Mouse (Mus musculus) heart, postnatal 10 days (tissue): ENCODE results near the gene Map4. TPM values are rescaled to one million over a fixed set of nuclear protein-coding genes. Genes with fewer than 3 reads are reported as not detected.
A peak's percentile ranks its signal among the peaks of the same experiment; 100 is the strongest.
"Not testable (repeated sequence)": the region's sequence is repeated elsewhere in the genome, so short reads cannot be mapped to it uniquely, and the experiment has no call there.

Source experiments
- DNase-seq, 2 experiments: peaks; one replicate each; pipeline ENCODE4 v3.0.0; 2021
- intact Hi-C: fragments of 180-260 bp; cut with DNase I; formaldehyde crosslinking; loops from one replicate; pipeline ENCODE4 v1.15.1; 2025
- total RNA-seq, 2 experiments: library from RNA; stranded (reverse); gene quantifications; 2 replicates each; pipeline ENCODE4 v1.2.3; 2021

Gene Map4
- total RNA-seq, 2 experiments from 2014 or later, result 294 to 310 TPM

DNA sequence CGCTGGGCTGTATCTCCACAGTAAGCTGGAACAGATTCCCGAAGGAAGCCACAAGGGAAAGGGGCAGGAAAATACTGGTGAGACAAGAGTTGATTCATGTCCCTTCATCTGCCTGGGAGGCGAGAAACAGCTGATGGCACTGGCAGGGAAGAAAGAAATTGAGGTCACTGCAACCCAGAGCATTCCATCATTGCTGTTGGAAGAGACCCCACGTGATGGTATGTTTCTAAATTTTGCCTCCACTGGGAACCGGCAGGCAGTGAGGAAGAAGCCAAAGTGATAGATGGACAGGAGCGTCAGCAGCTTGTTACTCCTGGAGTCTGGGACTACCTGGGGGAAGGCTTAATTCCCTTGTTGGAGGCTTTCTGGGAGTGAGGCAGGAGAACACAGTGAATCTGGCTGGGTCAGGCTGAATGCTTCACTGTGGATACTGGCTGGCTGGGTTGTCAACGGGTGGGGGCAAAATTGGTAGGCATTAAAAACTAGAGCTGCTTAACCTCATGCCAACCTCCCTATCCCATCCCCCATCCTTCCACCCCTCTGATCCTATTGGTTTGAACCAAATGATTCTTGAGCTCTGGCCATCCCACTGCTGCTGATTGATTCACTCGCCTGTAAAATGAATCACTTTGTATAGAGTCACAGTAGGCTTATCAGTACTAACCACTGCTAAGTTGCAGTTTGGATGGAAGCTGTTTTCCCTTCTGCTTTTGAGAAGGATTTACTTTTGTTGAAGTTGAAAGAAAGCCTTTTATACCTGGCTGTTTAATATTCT, 122.2 kb downstream of the Map4 start:
- intact Hi-C loops, result no loop called here

DNA sequence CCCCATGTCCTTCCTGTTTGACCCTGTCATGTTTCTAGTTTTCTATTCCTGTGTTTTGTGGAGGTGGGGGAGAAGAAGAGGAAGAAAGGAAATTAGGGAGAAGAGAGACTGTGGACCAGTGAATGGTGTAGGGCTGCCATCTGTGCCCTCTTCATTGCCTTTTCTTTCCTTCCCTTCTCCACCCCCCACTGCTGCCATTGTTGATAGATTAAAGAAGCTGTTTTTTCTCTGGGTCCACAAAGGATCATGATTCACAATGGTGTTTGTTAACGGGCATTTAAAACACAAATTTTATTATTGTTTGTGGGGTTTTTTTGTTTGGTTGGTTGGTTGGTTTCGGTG, 122.8 kb downstream of the Map4 start:
- no peak for DNase-seq
- intact Hi-C loops, result no loop called here

More for the DNA sequence above, 122.2 kb downstream of the Map4 start:
- peak; percentile 54 to 66 for DNase-seq

DNA sequence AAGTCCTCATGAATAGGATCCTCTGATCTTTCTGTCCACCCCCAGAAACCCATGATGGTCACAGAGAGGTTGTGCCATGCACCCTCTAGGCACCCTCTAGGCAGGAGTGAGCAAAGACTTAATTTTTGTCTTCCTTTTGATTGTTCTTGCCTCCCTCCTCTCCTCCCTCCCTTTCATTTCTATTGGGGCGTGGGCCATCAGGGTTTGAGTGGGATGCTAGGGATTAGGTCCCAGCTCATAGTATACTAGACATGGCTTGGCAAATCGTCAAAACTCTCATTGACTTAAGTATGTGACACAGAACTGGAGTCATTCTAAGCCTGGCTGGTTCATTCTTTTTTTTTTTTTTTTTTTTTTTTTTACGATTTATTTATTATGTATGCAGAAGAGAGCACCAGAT, 123.5 kb downstream of the Map4 start:
- intact Hi-C loops, result no loop called here
- DNase-seq, result no peak

DNA sequence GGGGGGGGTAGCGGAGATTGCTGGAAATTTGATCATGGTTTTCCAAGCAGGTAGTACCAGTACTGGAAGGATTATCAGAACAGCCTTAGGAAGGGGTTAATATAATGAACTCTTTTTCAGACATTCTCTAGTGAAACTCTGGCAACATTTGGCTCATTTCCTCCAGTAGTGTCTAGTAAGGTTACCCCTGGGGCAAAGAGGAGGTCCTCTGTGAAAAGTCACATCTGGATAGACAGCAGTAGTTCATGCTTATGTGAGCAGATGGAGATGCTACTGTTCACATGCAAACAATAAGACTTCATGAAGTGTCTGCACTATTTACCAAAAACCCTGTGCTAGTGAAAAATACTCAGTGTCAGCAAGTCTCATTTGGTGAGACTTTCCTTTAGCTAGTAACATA, 125.9 kb downstream of the Map4 start:
- intact Hi-C loops, result loop anchor here (2.0 kb wide), 1 partner anchor 14 kb away; no protein-coding TSS in a partner anchor
- no peak for DNase-seq

DNA sequence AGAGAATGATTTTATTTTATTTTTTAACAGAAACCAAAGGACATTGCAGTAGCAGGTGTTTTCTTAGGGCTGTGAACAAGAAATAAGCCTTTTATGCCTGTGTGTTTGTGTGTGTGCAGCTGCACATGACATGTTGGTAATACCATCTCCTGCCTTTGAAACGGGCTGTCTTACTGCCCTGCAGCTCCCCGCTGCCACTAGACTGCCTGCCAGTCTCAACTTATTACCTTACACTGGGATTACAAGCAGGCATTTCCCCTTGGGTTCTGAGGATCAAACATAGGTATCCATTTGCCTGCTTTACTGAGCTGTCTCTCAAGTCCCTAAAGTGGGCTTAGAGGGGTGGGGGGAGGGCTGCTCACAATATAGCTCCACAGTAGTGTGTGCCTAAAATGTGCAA, 129.5 kb downstream of the Map4 start:
- intact Hi-C loops, result no loop called here
- DNase-seq, result no peak

DNA sequence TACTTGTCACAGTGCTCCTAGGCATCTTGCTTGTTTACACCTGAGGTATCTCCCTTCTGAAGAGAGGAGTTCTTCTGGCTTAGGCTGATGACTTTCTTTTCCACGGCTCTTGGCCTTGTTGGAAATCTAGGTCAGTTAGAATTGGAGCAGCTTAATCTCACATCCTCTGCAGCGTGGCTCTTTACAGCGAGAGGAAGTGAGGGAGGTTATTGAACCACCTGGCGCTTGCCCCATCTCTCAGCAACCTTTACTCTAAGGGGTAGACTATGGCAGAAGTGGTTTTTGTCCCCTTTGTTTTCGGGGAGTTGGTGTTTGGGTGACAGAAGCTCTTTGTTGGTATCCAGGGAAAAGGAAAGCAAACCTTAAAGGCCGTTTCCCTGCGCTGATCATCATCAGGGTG, 131.1 kb downstream of the Map4 start:
- intact Hi-C loops, result no loop called here
- DNase-seq, result no peak

DNA sequence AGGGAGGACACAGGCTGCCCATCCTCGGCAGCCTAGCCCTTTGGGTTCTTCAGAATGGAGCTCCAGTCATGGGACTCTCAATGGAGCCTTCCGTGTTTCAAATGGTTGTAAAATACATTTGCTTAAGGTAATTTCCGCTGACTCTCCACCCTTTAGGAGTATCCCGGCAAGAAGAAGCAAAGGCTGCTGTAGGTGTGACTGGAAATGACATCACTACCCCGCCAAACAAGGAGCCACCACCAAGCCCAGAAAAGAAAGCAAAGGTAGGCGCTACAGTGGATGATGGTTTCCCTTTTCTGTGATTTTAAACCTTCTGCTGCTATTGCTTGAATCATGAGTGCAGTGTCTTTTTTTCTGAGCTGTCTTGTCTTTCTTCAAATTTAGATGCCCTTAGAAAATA, 131.6 kb downstream of the Map4 start:
- DNase-seq, result no peak
- intact Hi-C loops, result no loop called here

DNA sequence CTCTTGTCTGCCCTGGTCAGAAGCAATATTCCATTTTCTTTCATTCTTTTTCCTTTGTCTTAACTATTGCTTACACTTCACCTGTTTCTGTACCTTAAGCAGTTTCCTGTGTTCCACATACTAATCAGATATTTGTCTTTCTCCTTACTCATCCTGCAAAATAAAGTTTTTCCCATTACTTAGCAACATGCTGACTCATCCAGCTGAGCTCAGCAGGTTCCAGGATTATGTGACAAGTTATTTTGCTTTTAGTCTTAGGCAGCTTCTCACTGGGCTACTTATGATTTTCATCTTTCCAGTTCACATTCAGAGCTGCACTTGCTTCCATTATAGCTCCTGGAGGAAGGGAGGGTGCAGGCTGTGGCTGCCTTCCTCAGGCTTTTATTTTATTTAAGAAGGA, 133.4 kb downstream of the Map4 start:
- DNase-seq, result no peak
- intact Hi-C loops, result no loop called here

DNA sequence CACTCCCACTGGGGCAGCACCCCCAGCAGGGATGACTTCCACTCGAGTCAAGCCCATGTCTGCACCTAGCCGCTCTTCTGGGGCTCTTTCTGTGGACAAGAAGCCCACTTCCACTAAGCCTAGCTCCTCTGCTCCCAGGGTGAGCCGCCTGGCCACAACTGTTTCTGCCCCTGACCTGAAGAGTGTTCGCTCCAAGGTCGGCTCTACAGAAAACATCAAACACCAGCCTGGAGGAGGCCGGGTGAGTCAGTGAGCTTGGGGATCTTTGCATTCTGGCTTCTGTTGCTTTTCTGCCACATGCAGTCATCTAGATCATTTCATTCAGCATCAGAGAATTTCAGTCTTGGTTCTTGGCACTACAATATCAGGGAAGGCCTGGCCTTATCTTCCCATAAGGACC, 137.5 kb downstream of the Map4 start:
- no peak for DNase-seq
- intact Hi-C loops, result no loop called here

DNA sequence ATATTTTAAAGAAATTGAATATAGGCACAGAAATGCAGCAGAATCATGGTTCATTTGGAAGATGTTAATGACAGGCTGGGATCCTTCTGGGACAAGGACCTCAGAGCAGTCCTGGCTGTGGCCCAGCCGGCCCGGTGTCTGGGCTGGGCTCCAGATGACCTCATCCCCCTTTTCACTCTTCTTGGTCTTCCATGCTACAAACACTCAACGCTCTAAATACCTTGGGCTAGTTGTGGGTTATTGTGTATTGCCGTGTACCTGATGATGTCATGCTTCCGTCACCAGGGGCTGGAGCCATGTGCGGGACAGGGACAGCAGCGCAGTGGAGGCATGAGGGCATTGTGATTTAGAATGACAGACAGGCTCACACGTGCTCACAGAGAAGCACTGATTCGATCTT, 139.1 kb downstream of the Map4 start:
- DNase-seq, result peak; percentile 87 to 89
- intact Hi-C loops, result loop anchor here (2.0 to 5.0 kb wide), 2 partner anchors 86 to 138 kb away; partner anchors contain the start of gene Map4

DNA sequence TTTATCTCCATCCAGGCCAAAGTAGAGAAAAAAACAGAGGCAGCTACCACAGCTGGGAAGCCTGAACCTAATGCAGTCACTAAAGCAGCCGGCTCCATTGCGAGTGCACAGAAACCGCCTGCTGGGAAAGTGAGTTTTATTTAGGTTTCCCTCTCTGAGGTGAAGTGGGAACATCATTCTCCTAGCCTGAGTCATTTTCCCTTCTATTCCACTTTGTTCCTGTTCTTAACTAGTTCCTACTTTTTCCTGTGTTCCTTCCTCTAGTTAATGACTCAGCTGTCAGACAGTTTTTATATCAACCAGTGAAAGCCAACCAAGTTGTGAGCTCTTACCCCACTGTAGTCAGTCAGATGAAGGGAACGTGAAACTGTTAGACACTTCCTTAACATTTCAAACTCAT, 139.8 kb downstream of the Map4 start:
- DNase-seq, result no peak
- intact Hi-C loops, result loop anchor here (2.0 to 5.0 kb wide), 2 partner anchors 86 to 139 kb away; partner anchors contain the start of gene Map4

DNA sequence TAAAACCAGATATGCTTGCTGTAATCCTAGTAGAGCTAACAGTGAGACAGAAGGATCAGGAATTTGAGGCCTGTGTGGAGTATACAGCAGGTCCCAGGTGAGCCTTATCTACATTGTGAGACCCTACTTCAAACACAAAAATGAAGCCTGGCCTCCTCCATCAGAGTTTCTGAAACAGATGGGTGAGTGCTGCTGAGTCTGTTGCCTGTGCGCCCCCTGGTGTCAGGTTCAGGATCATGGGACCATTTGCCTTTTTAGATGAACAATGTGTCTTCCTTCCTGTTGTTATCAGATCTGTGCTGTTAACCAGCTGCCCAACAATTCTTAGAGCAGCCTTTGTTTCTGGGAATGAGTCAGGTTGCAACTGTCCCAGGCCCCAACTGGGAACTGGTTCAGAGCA, 140.6 kb downstream of the Map4 start:
- peak; percentile 77 to 86 for DNase-seq
- intact Hi-C loops, result loop anchor here (1.0 to 5.0 kb wide), 3 partner anchors 87 to 178 kb away; partner anchors contain the start of gene Map4

DNA sequence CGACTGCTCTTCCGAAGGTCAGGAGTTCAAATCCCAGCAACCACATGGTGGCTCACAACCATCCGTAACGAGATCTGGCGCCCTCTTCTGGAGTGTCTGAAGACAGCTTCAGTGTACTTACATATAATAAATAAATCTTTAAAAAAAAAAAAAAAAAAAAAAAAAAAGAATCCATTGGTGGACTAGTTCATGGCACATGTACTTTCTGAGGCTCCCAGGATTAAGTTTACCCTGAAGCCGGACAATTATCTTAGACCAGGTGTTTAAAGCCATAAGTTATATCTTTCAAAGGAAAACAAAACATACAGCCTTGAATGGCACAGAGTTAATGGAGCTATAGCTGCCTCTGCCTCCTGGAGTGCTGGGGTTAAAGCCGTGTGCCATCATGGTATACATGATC, 145.2 kb downstream of the Map4 start:
- intact Hi-C loops, DNase-seq: not testable (repeated sequence)

DNA sequence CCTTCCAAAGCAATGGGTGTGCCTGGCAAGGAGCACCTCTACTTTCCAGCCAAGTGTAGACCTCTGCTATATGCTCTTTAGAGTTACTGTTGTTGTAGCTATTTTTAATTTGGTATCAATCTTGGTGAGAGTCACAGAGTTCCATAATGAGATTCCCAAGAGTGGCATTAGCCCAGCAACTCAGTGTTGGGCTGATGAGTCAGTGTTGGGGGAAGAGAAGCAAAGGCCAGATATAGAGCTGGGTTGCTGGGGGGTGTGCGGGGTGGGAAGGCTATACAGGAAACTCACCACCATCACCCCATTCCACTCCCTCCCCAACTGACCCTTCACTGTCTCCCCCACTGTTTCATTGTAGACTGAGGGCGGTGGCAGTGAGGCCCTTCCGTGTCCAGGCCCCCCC, 149.8 kb downstream of the Map4 start:
- DNase-seq, result no peak
- intact Hi-C loops, result no loop called here

DNA sequence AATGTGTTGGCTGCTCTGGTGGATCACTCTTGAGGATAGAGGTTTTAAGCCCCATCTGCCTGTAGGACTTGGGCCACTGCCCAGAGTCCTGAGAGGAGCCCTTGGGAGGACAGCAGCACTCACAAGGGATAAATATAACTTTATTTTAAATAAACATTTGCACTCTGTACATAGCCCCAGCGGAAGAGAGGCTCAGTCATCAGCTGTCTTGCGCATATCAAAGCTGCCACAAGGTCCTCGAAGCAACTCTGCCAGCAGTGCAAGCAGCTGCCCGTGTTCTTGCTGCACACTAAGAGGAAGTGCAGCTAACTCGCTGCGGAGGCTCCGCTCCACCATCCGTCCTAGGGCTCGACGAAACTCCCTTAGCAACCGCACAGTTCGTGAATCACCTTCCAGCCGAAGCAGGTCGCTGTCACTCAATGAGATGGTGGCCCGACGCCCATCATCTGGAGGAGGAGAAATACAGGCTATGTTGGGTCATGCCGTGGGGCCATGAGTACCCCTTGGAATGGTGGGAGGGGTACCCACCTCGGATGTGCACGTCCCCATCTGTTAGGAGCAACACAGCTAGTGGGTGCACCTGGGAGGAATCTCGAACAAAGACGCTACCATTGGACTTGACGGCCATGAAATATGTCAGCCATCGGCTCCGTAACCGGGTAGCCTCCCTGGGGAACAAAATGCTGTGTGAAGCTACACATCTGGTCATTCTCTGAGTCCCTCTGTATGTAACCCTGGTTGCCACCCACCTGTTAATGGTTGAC, 153.1 kb downstream of the Map4 start:
- intact Hi-C loops, result no loop called here
- peak; percentile 62 to 70 for DNase-seq

DNA sequence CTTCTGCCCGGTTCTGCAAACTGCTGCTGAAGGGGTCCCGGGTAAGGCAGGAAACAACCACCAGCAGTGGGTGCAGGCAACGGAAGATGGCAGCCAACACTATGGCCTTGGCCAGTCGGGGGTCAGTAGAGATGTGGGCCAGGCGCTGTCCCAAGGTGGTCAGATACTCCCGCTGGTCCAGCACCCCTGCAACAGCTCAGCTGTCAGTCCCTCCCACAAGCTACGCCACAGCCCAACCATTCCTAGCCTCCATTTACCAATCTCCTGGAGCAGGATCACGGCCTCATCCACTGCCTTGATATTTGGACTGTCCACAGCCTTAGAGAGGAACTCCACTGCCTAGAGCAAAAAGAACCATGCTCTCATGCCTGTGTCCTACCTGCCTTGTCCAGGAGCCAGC, 154.4 kb downstream of the Map4 start:
- DNase-seq, result no peak
- intact Hi-C loops, result no loop called here

DNA sequence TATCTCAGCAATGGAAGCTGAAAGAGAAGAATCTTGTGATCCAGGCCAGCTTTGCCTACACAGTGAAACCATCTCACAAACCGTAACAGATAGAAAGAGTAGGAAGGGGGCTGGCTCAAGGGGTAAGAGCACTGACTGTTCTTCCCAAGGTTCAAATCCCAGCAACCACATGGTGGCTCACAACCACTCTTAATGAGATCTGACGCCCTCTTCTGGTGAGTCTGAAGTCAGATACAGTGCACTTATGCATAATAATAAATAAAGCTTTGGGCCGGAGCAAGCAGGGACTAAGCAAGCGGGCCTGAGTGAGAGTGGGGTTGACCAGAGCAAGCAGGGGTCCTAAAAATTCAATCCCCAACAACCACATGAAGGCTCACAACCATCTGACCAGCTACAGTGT, 162.0 kb downstream of the Map4 start:
- intact Hi-C loops, result no loop called here

DNA sequence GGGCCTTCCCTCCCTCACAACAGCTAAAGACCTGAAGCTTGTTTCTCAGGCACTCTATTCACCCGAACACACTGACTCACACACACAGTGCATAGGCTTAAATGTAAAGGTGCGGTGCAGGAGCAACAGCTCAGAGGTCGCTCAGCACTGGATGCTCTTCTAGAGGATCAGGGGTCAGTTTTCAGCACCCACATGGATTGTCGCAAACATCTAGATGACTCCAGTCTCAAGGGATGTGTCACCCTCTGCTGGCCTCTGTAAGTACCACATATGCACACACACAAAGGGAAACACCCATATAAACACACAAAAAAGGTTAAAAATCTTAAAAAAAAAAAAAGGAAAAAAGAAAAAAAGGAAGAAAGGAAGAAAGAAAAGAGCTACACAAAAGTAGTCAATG, 163.5 kb downstream of the Map4 start:
- intact Hi-C loops, result no loop called here
- DNase-seq, result no peak

More for the DNA sequence above, 162.0 kb downstream of the Map4 start:
- no peak for DNase-seq

DNA sequence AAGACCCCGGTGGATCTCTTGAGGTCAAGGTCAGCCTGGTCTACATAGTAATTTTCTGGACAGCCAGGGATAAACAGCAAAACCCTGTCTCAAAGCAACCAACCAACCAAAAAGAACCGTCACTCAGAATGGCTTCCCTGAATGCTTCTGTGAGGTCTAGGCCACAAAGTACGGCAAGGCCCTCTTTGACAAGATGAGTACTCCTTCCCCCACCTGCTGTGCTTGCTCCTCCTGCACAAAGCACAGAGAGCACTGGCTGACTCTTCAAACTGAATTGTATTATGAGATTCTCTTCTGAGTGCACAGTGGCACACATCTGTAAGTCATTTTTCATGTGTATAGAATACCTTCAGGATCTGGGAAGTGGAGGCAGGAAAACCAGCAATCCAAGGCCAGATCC, 166.5 kb downstream of the Map4 start:
- intact Hi-C loops, result no loop called here

DNA sequence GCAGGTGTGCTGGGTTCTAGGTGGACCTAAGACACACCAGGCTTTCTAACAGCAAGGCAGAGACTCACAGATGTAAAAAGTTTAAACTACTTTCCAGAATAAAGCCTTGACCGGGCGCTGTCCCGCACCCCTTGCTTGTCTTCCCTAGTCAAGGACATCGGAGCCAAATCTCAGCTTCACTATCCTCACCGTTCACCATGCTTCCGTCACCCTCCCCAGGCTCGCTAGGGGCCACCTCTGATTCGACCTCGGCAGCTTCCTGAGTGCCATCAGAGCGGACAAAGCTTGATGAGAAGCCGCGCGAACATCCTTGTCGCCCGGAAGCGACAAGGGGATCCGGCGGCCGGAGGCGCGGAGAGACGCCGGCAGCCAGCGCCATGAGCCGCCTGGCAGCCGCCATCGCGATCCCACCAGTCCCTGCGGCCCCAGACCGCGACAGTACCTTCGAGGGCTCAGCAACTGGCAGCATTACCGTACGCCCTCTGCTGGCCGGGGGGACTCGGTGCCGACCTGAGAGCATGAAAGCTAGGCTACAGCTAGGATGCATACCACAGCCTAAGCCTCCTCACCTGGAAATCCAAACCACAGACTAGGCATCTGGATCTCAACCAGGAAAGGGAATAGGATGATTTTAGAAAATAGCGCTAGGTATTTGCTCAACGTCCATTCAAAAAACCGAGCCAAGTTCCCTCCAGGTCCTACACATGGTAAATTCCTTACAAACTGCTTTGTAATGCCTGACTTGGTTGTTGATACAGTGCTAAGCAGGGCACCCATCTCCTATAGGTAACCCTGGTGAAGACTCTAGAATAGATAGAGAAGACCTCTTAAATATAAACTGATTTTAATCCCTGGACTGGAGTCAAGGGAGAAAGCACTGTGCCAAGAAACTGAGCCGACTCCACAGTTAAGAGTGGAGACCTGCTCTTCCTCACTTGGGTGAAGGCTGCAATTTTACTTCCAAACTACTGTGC, 169.7 kb downstream of the Map4 start:
- intact Hi-C loops, result loop anchor here (1.0 to 5.0 kb wide), 3 partner anchors 116 to 206 kb away; no protein-coding TSS in a partner anchor
- peak; percentile 94 to 97 for DNase-seq

More for the DNA sequence above, 166.5 kb downstream of the Map4 start:
- DNase-seq, result no peak
